Mouse (Mus musculus) E14TG2a.4 (cell line): ENCODE results near the gene Rb1.

Source experiments
- CTCF ChIP-seq: conservative IDR thresholded peaks from 2 replicates; pipeline ENCODE4 v1.5.1; 2014; ENCODE audit warnings: low read length
- POU5F1 ChIP-seq: IDR thresholded peaks from 2 replicates; pipeline ENCODE4 v1.6.1; 2014; ENCODE audit warnings: low read length, borderline replicate concordance

- TF ChIP-seq CTCF (no peak), POU5F1 (no peak)
Observed at GRCm38 (mm10) chr14:73307490-73307889, 18.1 kb downstream of the Rb1 start.
